Mouse (Mus musculus) kidney, postnatal 36 days (tissue): ENCODE measurements around the gene Sgcd.
"Not testable (repeated sequence)": the region's sequence is repeated elsewhere in the genome, so short reads cannot be mapped to it uniquely, and the experiment has no call there.

Source experiments
- DNase-seq, 2 experiments: peaks; one replicate each; pipeline ENCODE4 v3.0.0; 2021 to 2022; ENCODE audit warnings: mixed read lengths in 2 of 2

Gene Sgcd

DNA sequence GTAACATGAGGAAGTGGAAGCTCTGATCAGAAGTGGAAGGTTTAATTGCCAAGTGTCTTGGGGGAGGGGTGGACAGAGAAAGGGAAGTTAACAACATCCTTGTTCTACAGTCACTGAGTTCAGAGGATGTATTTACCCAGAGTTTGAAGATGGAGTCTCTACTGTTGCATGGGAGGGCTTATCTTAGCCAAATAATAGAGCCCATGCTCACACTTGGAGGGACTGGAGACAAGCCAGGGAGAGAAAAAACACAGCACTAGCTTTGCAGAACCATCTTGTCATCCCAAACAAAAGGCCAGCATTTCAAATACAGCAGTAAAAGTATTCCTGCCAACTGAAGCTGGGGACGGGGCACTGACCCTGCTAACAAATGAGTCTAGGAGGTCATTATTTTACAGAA lies 212.8 kb downstream of the Sgcd start:
- no peak for DNase-seq

DNA sequence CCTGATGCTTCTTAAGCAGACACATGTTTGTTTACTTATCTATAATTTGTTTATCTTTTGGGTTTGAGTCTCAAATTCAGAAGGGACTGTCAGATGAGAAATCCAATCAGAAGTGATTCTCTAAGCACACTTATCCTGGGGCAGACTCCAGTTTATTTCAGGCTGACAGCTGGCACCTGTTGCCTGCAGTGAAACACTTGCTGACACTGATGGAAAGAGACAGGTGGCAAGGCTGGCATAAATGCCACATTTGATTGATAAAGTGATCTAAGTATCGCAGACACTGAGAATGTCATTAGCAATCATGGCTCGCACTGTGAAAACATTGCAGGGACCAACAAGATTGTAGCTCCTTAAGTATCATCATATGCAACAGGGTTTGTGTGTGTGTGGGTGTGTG lies 222.9 kb downstream of the Sgcd start:
- no peak for DNase-seq

DNA sequence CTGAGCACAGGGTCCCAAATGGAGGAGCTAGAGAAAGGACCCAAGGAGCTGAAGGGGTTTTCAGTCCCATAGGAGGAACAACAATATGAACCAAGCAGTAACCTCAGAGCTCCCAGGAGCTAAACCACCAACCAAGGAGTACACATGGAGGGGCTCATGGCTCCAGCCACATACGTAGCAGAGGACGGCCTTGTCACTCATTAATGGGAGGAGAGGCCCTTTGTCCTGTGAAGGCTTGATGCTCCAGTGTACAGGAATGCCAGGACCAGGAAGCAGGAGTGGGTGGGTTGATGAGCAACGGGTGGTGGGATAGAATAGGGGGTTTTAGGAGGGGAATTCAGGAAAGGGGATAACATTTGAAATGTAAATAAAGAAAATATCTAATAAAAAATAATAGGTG lies 225.2 kb downstream of the Sgcd start:
- DNase-seq, result not testable (repeated sequence)

DNA sequence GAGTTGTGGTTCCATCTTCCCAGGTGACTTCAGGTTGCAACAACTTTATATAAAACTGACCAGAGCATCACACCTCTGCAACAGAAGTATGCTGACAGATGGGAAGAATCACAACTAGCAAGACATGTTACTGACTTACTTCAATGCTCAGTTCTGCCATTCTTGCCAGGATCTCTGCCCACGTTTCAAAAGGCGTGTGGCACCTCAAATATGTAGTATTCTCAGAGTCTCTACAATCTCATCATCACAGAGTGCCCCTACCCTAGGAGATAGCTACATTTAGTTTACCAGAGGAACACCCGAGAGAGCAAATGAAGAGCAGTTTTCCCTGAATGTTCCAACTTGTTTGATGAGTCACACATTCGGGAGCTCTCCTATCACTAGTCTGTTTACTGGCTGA lies 229.8 kb downstream of the Sgcd start:
- no peak for DNase-seq

DNA sequence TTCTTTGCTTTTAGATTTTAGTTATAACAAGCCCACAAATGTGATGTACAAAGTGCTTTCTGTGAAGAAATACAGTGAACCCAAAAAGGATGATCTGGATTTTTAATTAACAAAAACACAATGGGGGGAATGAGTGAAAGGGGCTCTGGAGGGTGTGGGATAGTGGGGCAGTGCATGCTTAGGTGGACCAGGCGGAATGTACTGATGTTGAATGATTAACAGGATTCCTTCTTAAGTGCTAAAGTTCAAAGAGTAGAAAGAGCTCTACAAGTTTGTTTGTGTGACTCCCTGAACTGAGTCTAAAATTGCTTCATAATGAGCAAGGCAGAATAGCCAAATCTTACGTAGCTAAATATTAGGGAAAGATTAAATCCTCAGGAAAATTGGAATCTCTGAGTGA lies 246.0 kb downstream of the Sgcd start:
- DNase-seq, result peak; percentile 11 to 54

DNA sequence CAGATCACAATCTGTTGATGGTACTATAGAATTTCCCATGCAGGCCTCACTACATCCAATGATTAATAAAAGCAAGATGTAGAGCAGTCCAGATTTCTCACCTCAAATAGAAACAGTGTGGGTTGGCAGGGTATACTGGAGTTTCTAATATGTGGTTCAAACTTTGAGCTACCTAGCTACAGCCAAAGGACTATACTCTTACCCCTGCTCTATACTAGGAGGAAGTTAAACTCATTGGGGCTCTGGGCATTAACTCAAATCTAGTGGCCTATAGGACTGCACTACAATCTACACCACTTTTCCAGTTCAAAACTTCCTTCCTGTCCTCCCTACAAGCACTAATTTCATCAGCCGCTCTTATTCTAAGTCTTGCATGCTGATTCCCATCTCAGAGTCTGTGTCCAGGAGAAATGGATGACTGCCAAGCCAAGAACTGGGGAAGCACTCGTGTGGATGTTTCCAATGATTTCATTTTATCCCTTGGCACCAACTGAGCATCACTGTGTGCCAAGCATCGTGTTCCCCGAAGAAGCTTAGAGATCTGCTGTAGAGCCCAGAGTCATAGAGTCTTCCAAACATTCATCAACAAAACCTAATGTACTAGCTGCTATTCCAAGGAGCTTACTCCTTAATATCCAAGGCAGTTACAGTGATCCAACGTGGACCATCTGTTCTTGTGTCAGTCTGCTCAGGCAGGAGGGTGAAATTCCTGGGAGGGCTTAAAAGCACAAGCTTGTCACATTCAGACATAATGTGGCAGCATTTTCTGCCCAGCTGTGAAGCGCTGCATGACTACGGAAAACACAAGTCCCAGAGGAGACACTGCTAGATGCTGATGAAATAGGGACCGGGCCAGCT lies 283.6 kb downstream of the Sgcd start:
- no peak for DNase-seq

DNA sequence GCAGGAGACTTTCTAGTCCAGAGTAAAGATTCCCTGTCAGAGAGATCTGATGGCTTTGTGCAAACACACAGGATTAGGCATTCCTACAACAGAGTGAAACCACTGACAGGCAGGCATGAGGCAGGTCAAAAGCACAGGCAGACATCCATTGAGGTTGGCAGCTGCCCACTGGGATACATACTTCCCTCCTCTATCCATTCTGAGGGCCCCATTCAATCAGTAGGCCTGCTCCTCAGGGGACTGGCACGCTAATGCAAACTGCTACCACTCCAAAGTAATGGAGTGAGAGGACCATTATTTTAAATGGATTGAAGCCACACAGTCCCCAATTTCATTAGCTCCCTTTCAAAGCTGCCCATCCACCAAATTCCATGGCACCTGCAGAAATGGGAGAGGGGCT lies 293.2 kb downstream of the Sgcd start:
- no peak for DNase-seq

DNA sequence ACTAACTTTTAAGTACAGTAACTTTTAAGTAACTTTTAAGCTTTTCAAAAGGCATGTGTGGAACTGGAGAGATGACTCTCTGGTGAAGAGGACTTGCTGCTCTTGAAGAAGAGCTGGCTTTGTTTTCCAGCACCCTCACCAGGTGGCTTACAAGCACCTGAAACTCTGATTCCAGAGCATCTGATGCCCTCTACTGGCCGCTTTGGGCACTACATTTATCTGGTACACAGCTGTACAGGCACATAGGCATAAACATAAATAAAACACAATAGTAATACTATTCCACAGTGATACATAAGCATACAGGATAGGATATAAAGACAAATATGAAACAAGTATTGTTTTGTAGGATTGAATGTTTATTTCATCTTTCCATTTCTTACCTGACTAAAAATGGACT lies 330.6 kb downstream of the Sgcd start:
- peak; percentile 39 to 82 for DNase-seq

DNA sequence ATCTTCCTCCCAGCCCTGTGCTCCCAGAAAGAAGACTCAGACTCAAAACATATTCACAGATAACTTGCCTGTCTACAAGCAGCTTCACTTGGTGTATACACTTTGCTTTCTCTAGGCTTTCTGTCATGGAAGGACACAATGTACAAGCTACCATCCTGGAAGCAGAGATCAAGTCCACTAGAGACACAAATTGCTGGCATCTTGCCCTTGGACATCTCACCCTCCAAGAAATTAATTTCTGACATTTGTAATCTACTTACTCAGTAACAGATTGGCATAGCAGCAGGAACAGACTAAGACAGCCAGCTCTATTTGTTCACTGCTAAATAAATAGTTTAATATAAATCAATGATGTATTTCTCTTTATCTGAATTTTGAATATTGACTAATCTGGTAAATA lies 342.9 kb downstream of the Sgcd start:
- DNase-seq, result no peak

DNA sequence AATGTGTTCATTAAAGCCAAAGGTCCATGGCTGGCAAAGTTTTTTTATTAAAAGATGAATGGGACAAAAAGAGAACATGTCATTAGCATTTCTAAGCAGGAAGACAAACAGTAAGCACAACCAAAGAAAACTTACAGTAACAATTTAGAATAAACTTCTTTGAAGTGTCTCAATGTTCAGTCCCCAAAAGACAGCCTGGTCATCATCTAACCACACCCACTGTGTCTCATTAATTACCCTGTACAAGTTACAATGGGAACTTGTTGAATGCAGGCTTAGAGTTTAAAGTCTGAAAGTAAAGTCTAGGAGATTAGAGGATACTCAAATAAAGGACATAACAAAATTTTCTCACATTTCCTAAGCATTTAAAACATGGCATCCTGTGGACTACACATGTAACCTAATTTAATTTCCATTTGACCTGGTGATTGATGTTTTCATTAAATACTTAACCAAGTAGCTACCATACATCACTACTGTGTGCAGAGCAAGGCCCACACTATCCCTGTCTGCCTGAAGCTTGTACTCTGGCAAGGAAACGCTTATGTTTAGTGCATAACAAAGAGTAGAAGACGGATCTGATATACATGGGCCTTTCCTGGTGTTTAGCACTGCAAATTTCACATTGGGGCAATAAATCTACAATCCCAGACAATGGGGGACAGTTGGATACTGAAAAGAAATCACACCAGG lies 347.1 kb downstream of the Sgcd start:
- no peak for DNase-seq

DNA sequence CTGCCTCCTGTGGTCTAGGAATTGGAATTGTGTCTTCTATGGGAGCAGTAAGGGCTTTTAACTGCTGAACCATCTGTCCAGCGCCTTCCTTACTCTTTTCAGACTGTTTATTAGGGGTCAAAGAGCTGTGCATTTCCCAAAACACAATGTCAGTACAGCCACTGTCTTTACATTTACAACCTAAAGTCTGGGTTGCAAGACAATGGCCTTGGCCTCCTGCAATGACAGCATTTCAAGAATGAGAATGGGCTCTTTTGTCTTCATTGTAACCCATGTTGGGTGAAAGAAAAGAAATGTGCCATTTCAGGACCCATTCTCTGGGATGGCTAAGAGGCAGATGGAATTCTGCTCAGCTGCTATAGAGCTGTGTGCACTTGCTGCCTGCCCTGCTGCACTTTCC lies 348.2 kb downstream of the Sgcd start:
- no peak for DNase-seq

DNA sequence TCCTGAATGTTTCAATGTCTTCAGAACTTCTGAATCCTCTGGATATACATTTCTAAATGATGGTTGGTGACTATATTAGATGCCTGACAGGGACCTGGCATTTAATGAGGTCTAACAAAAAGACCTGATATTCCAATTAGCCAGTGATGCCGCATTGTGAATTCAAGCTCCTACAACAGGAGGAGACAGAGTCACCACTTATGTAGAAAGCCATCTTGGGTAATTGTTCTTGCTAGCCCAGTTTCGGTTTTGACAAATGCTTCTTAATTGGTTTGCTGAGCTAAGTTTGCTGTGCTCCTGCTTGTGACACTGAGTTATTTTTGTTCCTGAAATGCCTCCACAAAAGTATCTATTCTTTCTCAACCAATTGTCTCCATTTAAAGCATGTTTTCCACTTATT lies 358.6 kb downstream of the Sgcd start:
- no peak for DNase-seq

DNA sequence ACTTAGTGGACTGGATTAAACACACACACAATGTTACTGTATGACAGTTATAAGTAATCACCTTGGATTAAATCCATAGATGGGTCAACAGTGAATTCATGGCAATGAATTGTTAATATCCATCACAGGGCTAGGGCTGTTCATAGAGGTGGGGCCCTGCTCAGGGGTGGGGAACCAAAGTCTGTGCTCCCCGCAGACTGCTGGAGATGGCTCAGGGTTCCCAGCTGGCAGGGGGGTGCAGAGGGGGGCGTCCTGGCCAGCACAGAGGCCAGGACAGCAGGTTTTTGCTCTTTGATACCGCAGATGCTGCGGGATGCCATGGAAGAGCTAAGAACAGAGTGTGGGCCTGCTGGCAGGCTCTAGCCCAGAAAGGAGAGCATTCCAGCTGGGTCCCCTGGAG lies 378.9 kb downstream of the Sgcd start:
- DNase-seq, result no peak

DNA sequence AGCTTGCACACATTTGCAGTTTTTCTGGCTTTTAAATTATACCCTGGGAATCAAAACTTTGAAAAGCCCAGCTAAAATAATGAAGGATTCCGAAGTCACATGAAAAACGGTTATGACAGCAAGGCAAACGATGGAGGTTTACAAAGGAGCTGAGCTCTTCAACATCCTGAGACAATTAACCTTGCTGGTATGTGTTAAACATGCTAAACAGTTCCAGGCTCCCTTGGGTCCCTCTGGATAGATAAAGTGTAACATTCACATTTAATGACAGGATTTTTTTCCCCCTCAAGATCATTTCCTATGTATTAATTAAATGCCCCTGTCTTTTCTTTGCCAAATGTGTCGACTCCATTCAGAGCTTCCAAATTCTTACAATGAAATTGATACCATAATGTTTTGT lies 414.1 kb downstream of the Sgcd start:
- DNase-seq, result no peak

DNA sequence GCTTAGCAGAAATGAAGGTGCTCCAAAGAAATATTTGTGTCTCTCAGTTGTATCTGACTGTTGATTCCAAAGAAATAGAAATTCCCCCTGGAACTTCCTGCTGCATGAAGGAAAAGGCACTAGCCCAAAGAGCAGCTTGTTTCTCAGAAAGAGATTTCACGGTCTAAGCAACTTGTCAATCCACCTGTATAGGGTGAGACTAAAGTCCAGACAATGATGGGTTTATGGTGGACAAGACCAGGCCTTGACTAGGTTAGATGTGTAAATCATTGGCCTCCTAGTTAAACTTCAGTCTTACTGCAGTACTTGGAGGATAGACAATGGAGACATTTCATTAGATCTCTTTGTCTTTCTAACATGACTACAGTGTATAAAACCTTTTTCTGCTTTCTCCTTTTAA lies 420.3 kb downstream of the Sgcd start:
- DNase-seq, result peak; percentile 2 to 30

DNA sequence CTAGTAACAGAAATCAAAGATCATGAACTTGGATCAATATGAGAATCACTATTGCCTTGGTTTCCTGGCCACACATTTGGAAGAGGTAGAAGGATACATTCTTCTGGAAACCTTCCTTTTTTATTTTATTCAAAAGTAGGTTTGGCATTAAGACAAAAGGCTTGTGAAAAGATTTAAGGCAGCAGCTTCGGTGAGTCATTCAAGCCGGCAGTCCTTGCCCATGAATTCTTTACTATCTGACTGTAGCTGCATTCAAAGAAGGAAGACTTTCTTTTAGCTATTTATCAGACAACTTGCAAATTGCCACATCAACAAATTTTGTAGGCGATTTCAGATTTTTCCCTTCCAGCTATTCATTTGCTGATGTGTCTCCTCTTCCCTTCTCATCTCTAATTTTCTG lies 422.6 kb downstream of the Sgcd start:
- DNase-seq, result no peak

DNA sequence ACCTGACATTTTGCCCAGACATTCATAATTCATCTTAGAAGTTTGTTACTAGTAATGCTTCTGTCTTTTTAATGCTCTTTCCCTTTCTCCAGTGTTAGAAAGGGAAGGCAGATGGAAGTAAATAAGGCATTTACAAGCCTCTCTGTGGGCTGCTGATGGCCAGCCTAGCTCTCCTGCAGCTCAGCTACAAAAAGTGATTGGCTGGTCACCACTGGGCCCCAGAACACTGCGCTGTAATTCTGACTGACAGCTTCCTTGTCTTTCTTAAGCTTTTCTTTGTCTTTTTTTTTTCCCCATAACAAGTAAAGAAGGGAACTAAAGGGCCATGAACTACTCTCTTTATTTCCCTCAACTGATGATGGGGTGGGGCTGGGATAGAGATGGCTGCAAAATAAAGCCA lies 463.9 kb downstream of the Sgcd start:
- DNase-seq, result no peak

DNA sequence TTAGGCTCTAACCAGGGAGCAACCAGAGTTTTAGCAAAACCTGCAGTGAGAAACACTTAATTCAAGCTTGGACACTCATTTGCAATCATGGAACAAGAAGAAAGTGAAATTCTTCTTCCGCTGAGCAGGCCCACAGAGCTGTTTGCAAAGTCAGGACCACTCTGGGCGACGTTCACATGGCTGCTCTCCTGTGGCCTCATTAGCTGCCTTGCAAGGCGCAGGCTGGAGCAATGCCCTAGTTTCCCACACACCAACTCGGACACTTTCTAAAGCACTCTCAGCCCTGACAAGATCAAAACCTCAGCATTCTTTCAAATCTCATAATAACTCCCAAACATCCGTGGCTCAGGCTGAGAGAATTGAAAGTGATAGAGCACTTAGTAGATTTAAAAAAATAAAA lies 480.7 kb downstream of the Sgcd start:
- no peak for DNase-seq

DNA sequence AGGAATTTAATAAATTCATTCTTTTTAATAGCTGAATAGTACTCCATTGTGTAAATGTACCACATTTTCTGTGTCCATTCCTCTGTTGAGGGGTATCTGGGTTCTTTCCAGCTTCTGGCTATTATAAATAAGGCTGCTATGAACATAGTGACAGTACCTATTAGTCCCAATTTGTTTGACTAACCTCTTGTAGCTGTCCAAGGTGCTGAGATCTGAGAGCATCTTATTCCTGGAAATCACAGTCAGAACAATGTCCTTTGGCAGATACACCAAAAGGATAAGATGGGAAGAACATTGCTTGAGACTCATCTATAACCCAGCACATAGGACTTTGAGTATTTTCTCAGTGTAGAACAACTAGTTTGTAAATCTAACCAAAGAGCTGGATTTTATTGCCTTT lies 485.5 kb downstream of the Sgcd start:
- peak in 1 of 2 experiments; percentile 5 for DNase-seq

DNA sequence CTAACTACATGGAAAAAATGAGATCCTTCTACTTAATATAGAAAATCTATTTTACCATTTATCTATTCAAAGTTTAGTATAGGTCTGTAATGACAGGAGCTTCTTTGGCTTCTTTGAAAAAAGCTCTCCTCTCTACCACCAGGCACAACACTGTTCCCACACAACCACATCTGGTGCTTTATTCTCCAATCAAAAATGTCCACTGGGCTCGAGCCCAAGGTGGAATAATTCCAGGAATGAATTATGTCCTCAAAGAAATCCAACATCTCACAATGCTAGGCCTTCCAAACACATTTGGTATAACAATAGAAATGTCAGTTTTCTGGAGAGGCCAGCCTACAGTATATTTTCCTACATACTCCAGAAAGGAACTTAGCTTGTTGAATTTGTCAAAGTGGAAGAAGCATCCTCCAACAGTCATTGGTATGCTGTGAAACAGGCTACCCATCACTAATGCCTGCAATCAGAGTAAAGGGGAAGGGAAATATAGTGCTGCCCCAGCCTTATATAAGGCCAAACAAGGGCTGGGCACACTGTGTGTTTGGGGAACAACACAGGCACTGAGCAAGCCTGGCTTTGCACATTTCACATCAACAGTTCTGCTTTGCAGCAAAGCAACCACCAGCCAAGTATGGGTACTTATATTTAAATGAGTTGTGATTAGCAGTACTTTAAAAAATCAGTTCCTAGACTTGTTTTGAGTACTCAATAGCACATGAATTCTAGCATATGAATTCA lies 515.1 kb downstream of the Sgcd start:
- no peak for DNase-seq

DNA sequence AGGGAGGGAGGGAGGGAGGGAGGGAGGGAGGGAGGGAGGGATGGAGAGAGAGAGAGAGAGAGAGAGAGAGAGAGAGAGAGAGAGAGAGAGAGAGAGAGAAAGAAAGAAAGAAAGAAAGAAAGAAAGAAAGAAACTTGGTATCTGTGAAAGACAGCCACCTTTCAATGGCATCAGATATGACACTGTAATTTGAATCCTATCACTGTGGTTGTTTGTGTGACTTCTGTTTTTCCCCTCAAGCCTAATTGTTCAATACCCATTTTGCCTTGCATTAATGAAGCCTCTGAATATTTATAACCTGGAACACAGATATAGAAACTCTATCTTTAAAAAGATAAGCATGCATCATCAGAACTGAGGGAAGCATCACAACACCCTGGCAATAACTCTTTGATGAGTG lies 528.1 kb downstream of the Sgcd start:
- DNase-seq, result not testable (repeated sequence)

DNA sequence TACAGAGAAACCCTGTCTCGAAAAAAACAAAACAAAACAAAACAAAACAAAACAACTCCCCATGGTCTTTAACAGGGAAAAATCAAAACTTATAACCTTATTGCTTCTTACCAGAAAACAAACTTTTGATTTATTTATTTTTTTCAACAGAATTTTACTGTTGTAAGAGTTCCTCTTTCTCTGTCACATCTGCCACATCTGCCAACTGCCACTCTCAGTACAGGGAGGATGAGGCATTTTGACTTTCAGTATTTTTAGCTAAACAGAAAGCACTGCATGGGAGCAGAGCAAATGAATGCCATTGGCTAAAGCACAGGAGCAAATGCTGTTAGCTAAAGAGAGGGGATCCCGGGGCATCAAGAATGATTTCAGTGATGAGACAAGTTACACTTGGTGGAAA lies 528.6 kb downstream of the Sgcd start:
- no peak for DNase-seq

DNA sequence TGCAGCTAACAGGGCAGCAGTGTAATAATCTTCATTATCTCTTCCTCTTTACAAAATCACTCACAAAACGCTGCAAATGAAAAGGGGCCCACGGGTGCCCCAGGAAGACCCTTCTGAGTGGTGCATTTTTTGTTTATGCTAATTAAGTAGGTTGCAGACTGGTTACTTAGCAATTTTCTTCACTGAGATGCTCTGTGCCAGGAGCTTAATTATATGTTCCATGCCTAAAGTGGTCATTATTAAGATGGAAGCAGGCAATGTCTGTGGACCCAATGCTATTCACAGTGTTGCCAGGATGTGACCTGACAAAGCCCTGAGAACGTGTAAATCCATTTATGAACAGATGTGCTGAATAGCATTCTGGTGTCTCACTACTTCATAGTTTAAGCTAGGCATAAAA lies 529.6 kb downstream of the Sgcd start:
- no peak for DNase-seq

DNA sequence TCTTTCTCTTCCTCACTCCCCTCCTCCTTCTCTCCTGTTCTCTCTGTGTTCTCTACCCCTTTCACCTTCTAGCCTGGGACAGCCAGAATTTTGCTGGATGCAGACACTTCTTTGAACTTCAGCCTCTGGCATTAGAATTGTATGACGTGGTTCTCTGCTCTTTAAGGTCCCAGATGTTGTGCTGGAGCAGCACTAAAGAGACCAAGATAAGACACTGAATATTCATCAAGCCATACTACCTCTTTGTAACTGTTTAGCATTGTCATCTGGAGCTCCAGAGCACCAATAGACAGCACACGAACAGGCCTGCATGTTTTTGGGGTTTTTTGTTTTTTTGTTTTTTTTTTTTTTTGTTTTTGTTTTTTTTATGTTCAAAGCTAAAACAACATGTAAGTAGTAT lies 541.0 kb downstream of the Sgcd start:
- DNase-seq, result no peak
